Mouse (Mus musculus): ENCODE data around the gene Ubxn4. TPM values are rescaled to one million over a fixed set of nuclear protein-coding genes. Genes with fewer than 3 reads are reported as not detected.
"Not testable (repeated sequence)": the region's sequence is repeated elsewhere in the genome, so short reads cannot be mapped to it uniquely, and the experiment has no call there.

Gene Ubxn4
- polyA plus RNA-seq, 1 experiment: 22.0 TPM

DNA sequence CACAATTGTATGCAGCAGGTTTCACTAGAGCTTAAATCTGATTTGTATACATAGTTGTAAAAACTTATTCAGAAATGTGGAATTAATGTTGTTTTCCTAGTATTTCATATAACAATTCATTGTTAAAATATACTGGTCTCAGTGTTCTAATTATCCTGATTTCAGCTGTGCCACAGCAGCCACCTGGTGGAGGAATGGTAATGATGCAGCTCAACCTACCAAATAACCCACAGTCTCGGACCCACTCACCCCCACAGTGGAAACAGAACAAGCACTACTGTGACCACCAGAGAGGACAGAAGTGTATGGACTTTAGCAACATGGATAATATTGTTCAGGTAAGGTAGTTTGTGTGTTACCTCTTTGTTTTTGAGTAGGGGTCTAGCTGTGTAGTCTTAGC, 20.5 kb upstream of the Ubxn4 start:
- no peak overlapping the region for H3ac ChIP-seq (ENCODE audit: control insufficient read depth, insufficient read length, low read depth)
- H3K79me2 ChIP-seq (ENCODE audit: control insufficient read depth, insufficient read depth): no peaks in the 10 kb centered on the region
- H3K79me3 ChIP-seq (ENCODE audit: low read depth): no peaks in the 10 kb centered on the region
- H3K27me3 ChIP-seq (ENCODE audit: control insufficient read depth, insufficient read depth, insufficient read length): no peaks in the 10 kb centered on the region
- no peak overlapping the region for H3K4me3 ChIP-seq (ENCODE audit: insufficient read depth, poor library complexity, severe bottlenecking)
- TF ChIP-seq MYOD1 (IDR thresholded peaks at IDR 0.05; ENCODE audit: control insufficient read depth, insufficient read length, low read depth): no peak
- TF ChIP-seq FOSL1 (IDR thresholded peaks at IDR 0.05; ENCODE audit: insufficient read depth, low read length, poor library complexity, severe bottlenecking): no peak
- TF ChIP-seq USF1 (IDR thresholded peaks at IDR 0.05; ENCODE audit: low read depth): no peak
- no peak for TF ChIP-seq CTCF (IDR thresholded peaks at IDR 0.05; ENCODE audit: control insufficient read depth, insufficient read depth, insufficient read length)
- no peak for TF ChIP-seq CEBPB (IDR thresholded peaks at IDR 0.05; ENCODE audit: low read depth)
- TF ChIP-seq MYOG (IDR thresholded peaks at IDR 0.05; ENCODE audit: control insufficient read depth, extremely low read depth, insufficient read length): no peak
- no peak for TF ChIP-seq MAX (IDR thresholded peaks at IDR 0.05)
- H3K36me3 ChIP-seq (ENCODE audit: control insufficient read depth, insufficient read depth): peaks cover 56% of the 10 kb centered on the region

- Histone ChIP-seq H3K79me2 (ENCODE audit: control insufficient read depth, insufficient read depth) (no peaks in the 10 kb centered on the region), H3ac (ENCODE audit: control insufficient read depth, insufficient read length, low read depth) (no peak overlapping the region), H3K27me3 (ENCODE audit: control insufficient read depth, insufficient read depth, insufficient read length) (no peaks in the 10 kb centered on the region), H3K36me3 (ENCODE audit: control insufficient read depth, insufficient read depth) (peaks cover 57% of the 10 kb centered on the region), H3K79me3 (ENCODE audit: low read depth) (no peaks in the 10 kb centered on the region), H3K4me3 (ENCODE audit: insufficient read depth, poor library complexity, severe bottlenecking) (no peak overlapping the region)
- no peak for TF ChIP-seq CTCF (IDR thresholded peaks at IDR 0.05; ENCODE audit: control insufficient read depth, insufficient read depth, insufficient read length)
- no peak for TF ChIP-seq CEBPB (IDR thresholded peaks at IDR 0.05; ENCODE audit: low read depth)
- TF ChIP-seq MYOG (IDR thresholded peaks at IDR 0.05; ENCODE audit: control insufficient read depth, extremely low read depth, insufficient read length): no peak
- TF ChIP-seq MAX (IDR thresholded peaks at IDR 0.05): no peak
- no peak for TF ChIP-seq FOSL1 (IDR thresholded peaks at IDR 0.05; ENCODE audit: insufficient read depth, low read length, poor library complexity, severe bottlenecking)
- no peak for TF ChIP-seq MYOD1 (IDR thresholded peaks at IDR 0.05; ENCODE audit: control insufficient read depth, insufficient read length, low read depth)
- TF ChIP-seq USF1 (IDR thresholded peaks at IDR 0.05; ENCODE audit: low read depth): no peak
Observed at GRCm38 (mm10) chr1:128235181-128235580, 8.6 kb upstream of the Ubxn4 start.

DNA sequence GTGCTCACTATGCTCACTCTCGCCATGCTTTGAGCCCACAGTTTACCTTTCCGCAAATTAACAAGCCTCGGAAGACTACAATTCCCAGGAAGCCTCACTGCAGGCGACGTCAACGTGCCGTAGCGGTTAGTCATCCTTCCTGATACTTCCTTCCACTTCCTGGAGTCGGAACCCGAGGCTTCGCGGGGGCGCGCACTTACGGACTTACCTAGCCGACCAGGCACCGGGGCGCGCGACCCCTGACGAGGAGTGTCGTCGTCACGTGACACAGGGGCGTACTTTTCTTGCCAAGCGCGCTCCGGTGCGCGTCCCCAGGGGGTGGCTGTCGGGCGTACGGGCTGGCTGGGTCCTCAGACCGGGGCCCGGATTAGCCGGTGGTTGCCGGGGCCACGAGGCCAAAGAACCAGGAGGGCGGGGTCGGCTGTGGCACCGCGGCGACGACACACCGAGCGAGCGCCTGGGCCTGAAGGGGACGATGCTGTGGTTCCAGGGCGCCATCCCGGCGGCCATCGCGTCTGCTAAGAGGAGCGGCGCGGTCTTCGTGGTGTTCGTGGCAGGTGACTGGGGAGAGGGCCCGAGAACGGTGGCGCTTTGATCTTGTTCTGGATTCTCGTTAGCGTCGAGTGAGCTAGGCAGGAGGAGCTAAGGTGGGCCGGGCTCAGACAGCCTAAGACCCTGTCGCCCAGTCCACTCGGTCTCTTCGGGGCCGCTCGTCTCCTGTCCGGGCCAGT, 397 bp downstream of the Ubxn4 start:
- Histone ChIP-seq H3K27me3 (ENCODE audit: control insufficient read depth, insufficient read depth, insufficient read length) (no peaks in the 10 kb centered on the region), H3K4me3 (ENCODE audit: insufficient read depth, poor library complexity, severe bottlenecking) (peak overlapping the region; percentile 74), H3ac (ENCODE audit: control insufficient read depth, insufficient read length, low read depth) (peak overlapping the region; percentile 85), H3K79me3 (ENCODE audit: low read depth) (peaks cover 36% of the 10 kb centered on the region), H3K36me3 (ENCODE audit: control insufficient read depth, insufficient read depth) (no peaks in the 10 kb centered on the region), H3K79me2 (ENCODE audit: control insufficient read depth, insufficient read depth) (peaks cover 50% of the 10 kb centered on the region)
- TF ChIP-seq CEBPB (IDR thresholded peaks at IDR 0.05; ENCODE audit: low read depth): no peak
- TF ChIP-seq MAX (IDR thresholded peaks at IDR 0.05): peak; percentile 28
- TF ChIP-seq MYOD1 (IDR thresholded peaks at IDR 0.05; ENCODE audit: control insufficient read depth, insufficient read length, low read depth): no peak
- TF ChIP-seq CTCF (IDR thresholded peaks at IDR 0.05; ENCODE audit: control insufficient read depth, insufficient read depth, insufficient read length): no peak
- peak; percentile 92 for TF ChIP-seq USF1 (IDR thresholded peaks at IDR 0.05; ENCODE audit: low read depth)
- TF ChIP-seq FOSL1 (IDR thresholded peaks at IDR 0.05; ENCODE audit: insufficient read depth, low read length, poor library complexity, severe bottlenecking): no peak
- TF ChIP-seq MYOG (IDR thresholded peaks at IDR 0.05; ENCODE audit: control insufficient read depth, extremely low read depth, insufficient read length): no peak

- Histone ChIP-seq H3K4me3 (ENCODE audit: insufficient read depth, poor library complexity, severe bottlenecking) (peak overlapping the region; percentile 74), H3K36me3 (ENCODE audit: control insufficient read depth, insufficient read depth) (peaks cover 1% of the 10 kb centered on the region)
- no peak for TF ChIP-seq USF1 (IDR thresholded peaks at IDR 0.05; ENCODE audit: low read depth)
- TF ChIP-seq MAX (IDR thresholded peaks at IDR 0.05): no peak
- no peak for TF ChIP-seq MYOD1 (IDR thresholded peaks at IDR 0.05; ENCODE audit: control insufficient read depth, insufficient read length, low read depth)
- no peak for TF ChIP-seq FOSL1 (IDR thresholded peaks at IDR 0.05; ENCODE audit: insufficient read depth, low read length, poor library complexity, severe bottlenecking)
- no peak for TF ChIP-seq CEBPB (IDR thresholded peaks at IDR 0.05; ENCODE audit: low read depth)
- no peak for TF ChIP-seq MYOG (IDR thresholded peaks at IDR 0.05; ENCODE audit: control insufficient read depth, extremely low read depth, insufficient read length)
- TF ChIP-seq CTCF (IDR thresholded peaks at IDR 0.05; ENCODE audit: control insufficient read depth, insufficient read depth, insufficient read length): no peak
Observed at GRCm38 (mm10) chr1:128244727-128245355, 1.1 kb downstream of the Ubxn4 start.

DNA sequence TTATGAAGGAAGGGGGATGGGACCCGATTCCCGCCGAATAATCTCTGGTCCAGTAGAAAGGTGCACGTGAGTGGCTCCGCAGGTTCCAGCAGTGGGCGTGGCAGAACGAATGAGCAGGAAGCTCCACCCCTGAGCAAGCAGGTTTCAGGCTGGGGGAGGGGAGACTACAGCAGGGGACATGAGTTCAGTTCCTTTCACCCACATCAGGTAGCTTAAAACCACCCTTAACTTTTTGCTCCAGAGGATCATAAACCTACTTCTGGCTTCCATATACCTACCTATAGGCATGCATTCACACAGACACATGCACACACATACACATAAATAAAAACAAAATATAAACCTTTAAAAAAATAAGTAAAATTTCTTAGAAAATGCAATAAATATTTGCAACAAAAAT, 23.3 kb downstream of the Ubxn4 start:
- H3K36me3 ChIP-seq (ENCODE audit: control insufficient read depth, insufficient read depth): peaks cover 88% of the 10 kb centered on the region
- not testable (repeated sequence) for H3K27me3 ChIP-seq (ENCODE audit: control insufficient read depth, insufficient read depth, insufficient read length)

More at GRCm38 (mm10) chr1:128244727-128245355, 1.1 kb downstream of the Ubxn4 start:
- Histone ChIP-seq H3K79me2 (ENCODE audit: control insufficient read depth, insufficient read depth) (peaks cover 57% of the 10 kb centered on the region), H3ac (ENCODE audit: control insufficient read depth, insufficient read length, low read depth) (peak overlapping the region; percentile 85), H3K79me3 (ENCODE audit: low read depth) (peaks cover 42% of the 10 kb centered on the region), H3K27me3 (ENCODE audit: control insufficient read depth, insufficient read depth, insufficient read length) (no peaks in the 10 kb centered on the region)

More for the DNA sequence above, 23.3 kb downstream of the Ubxn4 start:
- H3K4me3 ChIP-seq (ENCODE audit: insufficient read depth, poor library complexity, severe bottlenecking); H3ac ChIP-seq (ENCODE audit: control insufficient read depth, insufficient read length, low read depth); H3K79me3 ChIP-seq (ENCODE audit: low read depth); H3K79me2 ChIP-seq (ENCODE audit: control insufficient read depth, insufficient read depth): not testable (repeated sequence)
